Mouse (Mus musculus): ENCODE measurements around the gene Gm4871. TPM values are rescaled to one million over a fixed set of nuclear protein-coding genes. Genes with fewer than 3 reads are reported as not detected.
"Not testable (repeated sequence)": the region's sequence is repeated elsewhere in the genome, so short reads cannot be mapped to it uniquely, and the experiment has no call there.

Gm4871 gene
- polyA plus RNA-seq, 1 experiment from 2014 or later, result not detected

DNA sequence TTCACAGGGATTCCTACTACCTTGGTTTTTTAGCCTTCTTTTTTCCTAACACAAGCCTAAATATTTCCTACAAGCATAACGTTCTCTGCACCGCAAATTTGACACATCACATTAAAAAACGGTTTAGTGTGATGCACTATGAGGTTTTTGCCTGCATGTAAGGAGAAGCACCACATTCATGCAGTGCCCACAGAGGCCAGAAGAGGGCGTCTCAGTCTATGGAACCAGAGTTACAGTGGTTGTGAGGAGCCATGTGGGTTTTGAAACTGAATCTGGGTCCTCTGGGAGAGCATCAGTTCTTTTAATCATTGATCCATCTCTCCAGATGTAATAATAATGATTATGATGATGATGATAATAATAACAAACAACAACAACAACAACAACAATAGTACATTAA lies 9.1 kb upstream of the Gm4871 start:
- H3K9ac ChIP-seq, result no peak overlapping the region
- H3K36me3 ChIP-seq, result no peaks in the 10 kb centered on the region
- no peak overlapping the region for H3K27ac ChIP-seq
- ATAC-seq (ENCODE audit: insufficient read depth, low FRiP score, low read depth), result no peak
- H3K9me3 ChIP-seq, result no peaks in the 10 kb centered on the region
- no peak overlapping the region for H3K4me3 ChIP-seq (replicated peaks)
- no peaks in the 10 kb centered on the region for H3K27me3 ChIP-seq (replicated peaks)
- no peaks in the 10 kb centered on the region for H3K4me1 ChIP-seq
- WGBS, result 40% methylated on average over 4 of the region's 4 CpGs
- no peak overlapping the region for H3K4me2 ChIP-seq

DNA sequence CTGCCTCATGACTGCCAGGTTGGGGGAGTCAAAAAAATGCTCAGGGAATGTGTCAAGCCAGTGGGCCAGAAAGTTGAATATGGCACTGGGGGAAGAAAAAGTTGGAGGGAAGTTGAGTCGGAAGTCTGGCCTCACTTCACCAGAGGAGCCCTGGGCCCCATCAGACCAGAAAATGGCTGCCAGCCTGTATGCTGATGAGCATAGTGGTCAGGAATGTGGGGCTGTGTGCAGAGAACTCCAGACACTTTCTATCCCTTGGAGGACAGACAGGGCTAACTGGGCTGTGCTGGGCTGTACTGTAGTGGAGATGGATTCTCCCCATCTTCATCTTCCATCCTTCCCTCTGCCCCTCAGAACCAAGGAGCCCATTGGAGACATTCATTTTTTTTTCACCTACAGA lies 2.1 kb downstream of the Gm4871 start:
- H3K27ac ChIP-seq; H3K36me3 ChIP-seq; ATAC-seq (ENCODE audit: insufficient read depth, low FRiP score, low read depth); H3K27me3 ChIP-seq (replicated peaks); H3K4me3 ChIP-seq (replicated peaks); H3K4me1 ChIP-seq; H3K4me2 ChIP-seq; H3K9me3 ChIP-seq; H3K9ac ChIP-seq: not testable (repeated sequence)
- WGBS, result 85% methylated on average over 1 of the region's 1 CpGs

DNA sequence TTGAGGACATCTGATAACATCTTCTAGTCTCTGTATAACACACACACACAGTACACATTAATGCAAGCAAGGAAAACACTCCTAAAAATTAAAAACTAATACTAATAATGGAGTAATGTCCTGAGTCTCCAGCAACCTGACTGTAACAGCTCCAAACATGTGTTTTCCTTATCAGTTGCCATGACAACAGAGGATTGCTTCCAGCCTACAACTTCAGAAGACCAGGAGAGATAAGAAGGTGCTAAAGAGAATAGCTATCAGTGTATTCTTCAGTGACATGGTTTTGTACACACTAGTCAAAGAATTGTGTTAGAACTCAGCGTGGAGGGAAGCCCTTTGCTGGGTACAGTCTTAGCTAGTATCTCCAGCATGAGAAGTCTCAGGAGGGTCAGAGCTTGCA lies 11.8 kb downstream of the Gm4871 start:
- H3K27ac ChIP-seq, result not testable (repeated sequence)

DNA sequence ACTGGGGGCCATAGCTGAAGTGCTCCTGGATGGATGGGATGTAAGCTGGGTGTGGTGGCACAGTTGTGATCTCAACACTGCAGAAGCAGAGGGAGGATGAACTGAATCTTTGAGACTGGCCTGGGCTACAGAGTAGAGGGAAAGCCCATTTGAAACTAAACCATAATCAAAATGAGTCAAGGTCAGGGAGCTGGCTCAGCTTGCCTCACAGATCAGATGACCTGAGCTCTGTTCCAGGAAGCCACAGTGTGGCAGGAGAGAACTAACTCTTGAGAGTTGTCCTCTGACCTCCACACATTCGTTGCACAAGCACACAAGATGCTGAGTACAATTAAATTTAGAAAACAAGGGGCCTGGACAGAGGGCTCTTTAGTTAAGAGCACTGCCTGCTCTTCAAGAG lies 12.3 kb downstream of the Gm4871 start:
- WGBS, result 51% methylated on average over 1 of the region's 1 CpGs
- not testable (repeated sequence) for H3K4me1 ChIP-seq; H3K36me3 ChIP-seq; H3K9me3 ChIP-seq; ATAC-seq (ENCODE audit: insufficient read depth, low FRiP score, low read depth); H3K4me3 ChIP-seq (replicated peaks); H3K27me3 ChIP-seq (replicated peaks); H3K9ac ChIP-seq; H3K27ac ChIP-seq; H3K4me2 ChIP-seq

More for the DNA sequence above, 11.8 kb downstream of the Gm4871 start:
- not testable (repeated sequence) for H3K4me3 ChIP-seq (replicated peaks); H3K4me2 ChIP-seq; H3K36me3 ChIP-seq; H3K9me3 ChIP-seq; ATAC-seq (ENCODE audit: insufficient read depth, low FRiP score, low read depth); H3K9ac ChIP-seq; H3K27me3 ChIP-seq (replicated peaks); H3K4me1 ChIP-seq
- WGBS, result 35% methylated on average over 1 of the region's 1 CpGs

DNA sequence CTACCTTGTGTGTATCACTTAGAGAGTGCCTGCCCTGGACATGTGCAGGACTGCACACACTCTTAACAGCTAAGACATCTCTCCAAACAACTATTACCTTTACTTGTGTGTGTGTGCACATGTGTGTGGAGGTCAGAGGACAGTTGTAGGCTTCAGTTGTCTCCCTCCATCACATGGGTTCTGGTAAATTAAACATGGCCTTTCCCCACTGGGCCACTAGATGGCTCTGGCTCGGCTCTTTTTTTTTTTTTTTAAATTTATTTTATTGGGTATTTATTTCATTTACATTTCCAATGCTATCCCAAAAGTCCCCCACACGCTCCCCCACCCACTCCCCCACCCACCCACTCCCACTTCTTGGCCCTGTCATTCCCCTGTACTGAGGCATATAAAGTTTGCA lies 15.8 kb downstream of the Gm4871 start:
- ATAC-seq (ENCODE audit: insufficient read depth, low FRiP score, low read depth); H3K4me1 ChIP-seq; H3K36me3 ChIP-seq; H3K27ac ChIP-seq; H3K4me3 ChIP-seq (replicated peaks); H3K27me3 ChIP-seq (replicated peaks); H3K9me3 ChIP-seq; H3K9ac ChIP-seq; H3K4me2 ChIP-seq: not testable (repeated sequence)
- 20% methylated on average over 2 of the region's 2 CpGs for WGBS

DNA sequence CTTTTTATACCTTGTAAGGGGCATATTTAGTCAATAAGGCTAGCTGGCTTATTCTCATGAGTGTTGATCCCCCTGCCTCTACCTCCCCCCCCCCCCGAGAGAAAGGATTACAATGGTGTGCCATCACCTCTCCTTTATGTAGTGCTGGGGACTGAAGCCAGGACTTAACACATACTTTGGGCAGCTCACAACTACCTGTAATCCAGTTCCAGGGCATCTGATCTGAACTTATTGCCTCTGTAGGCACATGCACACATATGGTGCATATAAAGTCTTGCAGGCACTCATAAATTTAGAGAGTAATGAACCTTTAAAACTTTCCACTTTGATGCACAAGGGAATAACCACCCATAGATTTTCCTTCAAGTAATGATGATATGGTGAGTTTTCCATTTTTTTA lies 18.3 kb downstream of the Gm4871 start:
- no peak overlapping the region for H3K9ac ChIP-seq
- no peak for ATAC-seq (ENCODE audit: insufficient read depth, low FRiP score, low read depth)
- no peaks in the 10 kb centered on the region for H3K4me1 ChIP-seq
- 56% methylated on average over 1 of the region's 1 CpGs for WGBS
- no peaks in the 10 kb centered on the region for H3K9me3 ChIP-seq
- H3K36me3 ChIP-seq, result no peaks in the 10 kb centered on the region
- no peak overlapping the region for H3K4me2 ChIP-seq
- H3K27ac ChIP-seq, result no peak overlapping the region
- no peak overlapping the region for H3K4me3 ChIP-seq (replicated peaks)
- no peaks in the 10 kb centered on the region for H3K27me3 ChIP-seq (replicated peaks)

DNA sequence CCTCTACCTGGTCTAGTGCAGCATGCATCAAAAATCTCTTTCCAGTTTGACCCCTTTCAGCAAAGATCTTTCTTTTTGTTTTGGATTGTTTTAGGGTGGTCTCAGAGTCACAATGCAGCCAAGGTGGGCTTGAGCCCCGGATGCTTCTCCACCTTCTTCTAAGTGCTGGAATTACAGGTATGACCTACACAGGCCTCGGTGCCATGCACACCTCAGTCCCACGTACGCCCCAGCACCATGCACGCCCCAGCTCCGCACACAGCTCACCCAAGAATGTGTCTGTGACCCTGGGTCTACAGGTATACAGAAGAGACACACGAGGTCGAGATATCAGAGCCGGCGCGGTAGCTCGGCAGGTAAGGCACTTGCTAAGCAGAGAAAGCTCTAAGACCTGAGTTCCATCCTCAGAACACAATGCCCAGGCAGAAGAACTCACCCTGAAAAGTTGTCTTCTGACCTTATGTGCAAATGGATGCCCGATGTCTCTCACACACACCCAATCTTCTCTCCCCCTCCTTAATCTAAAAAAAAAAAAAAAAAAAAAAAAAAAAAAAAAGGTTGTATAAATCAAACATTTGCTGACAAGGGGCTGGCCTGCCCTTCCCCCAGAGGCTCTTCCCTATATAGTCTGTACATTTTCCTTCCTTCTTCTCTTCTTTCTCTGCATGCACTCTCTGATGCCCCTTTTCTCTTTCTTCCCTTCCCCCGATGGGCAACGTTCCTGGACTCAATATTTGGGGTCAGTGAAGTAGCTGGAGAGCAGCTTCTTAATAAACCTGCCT lies 23.5 kb downstream of the Gm4871 start:
- Histone ChIP-seq H3K9ac (no peak overlapping the region), H3K4me2 (no peak overlapping the region), H3K4me3 (replicated peaks) (no peak overlapping the region), H3K27me3 (replicated peaks) (no peaks in the 10 kb centered on the region), H3K27ac (no peak overlapping the region), H3K4me1 (no peaks in the 10 kb centered on the region), H3K36me3 (no peaks in the 10 kb centered on the region), H3K9me3 (no peaks in the 10 kb centered on the region)
- ATAC-seq (ENCODE audit: insufficient read depth, low FRiP score, low read depth), result no peak
- 82% methylated on average over 15 of the region's 15 CpGs for WGBS

DNA sequence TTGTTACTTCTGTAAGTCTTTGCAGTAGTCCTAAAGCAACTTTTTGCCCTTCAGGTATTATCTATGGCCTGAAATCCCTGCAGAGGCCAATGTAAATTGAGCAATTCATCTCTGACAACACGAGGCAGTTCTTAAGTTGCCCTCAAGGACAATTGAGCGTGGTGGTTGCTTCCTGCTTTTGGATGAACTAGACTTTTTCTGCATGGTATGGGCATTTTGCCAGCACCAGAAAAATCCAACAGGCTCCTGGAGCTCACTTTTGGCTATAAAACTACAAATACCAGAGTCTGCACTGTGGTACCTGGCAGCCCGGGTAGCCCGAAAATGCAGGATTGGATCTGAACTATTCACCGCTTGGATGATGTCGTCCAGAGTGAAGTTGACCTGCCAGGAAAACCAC lies 27.0 kb downstream of the Gm4871 start:
- no peak for ATAC-seq (ENCODE audit: insufficient read depth, low FRiP score, low read depth)
- Histone ChIP-seq H3K9ac (no peak overlapping the region), H3K27me3 (replicated peaks) (no peaks in the 10 kb centered on the region), H3K36me3 (no peaks in the 10 kb centered on the region), H3K4me2 (no peak overlapping the region), H3K4me3 (replicated peaks) (no peak overlapping the region), H3K4me1 (no peaks in the 10 kb centered on the region), H3K27ac (no peak overlapping the region), H3K9me3 (no peaks in the 10 kb centered on the region)
- 74% methylated on average over 6 of the region's 6 CpGs for WGBS

DNA sequence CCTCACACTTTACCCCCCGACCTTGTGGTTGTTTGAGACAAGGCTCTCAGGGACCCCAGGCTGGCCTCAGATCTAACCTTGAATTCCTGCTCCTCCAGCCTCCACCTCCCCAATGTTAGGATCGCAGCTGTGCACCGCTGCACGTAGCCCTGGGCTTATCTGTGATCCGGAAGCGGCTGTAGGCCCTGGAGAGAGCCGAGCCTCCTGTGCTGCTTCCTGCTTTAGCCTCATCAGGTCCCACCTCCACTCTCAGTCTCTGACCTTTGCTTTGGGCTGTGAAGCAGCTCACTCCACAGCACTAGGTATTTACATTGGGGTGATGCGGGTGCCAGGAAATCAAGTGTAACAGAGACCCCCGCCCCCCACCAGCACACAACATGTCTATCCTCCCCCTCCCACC lies 28.1 kb downstream of the Gm4871 start:
- Histone ChIP-seq H3K4me3 (replicated peaks) (no peak overlapping the region), H3K4me2 (no peak overlapping the region), H3K27me3 (replicated peaks) (no peaks in the 10 kb centered on the region), H3K9me3 (no peaks in the 10 kb centered on the region), H3K9ac (no peak overlapping the region), H3K27ac (no peak overlapping the region), H3K36me3 (no peaks in the 10 kb centered on the region), H3K4me1 (no peaks in the 10 kb centered on the region)
- WGBS, result 69% methylated on average over 9 of the region's 9 CpGs
- ATAC-seq (ENCODE audit: insufficient read depth, low FRiP score, low read depth), result peak; percentile 52; the same call in 1 of the 2 replicates

DNA sequence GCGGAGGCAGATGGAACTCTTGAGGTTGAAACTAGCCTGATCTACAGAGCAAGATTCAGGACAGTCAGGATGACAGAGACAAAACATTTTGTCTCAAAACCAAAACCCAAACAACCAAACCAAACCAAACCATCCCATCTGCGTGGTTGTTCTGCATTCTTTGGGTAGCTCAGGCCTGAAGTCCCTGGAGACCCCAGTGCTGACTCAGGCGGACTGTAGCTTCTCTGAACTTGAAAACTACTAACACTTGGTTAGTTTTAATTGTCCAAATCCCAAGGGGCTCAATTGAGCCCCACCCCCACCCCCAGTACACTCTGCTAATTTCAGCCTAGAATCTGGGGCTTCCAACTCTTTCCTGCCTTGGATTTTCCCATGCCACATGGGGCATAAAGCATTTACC lies 29.2 kb downstream of the Gm4871 start:
- no peak for ATAC-seq (ENCODE audit: insufficient read depth, low FRiP score, low read depth)
- 89% methylated on average over 3 of the region's 3 CpGs for WGBS
- H3K4me2 ChIP-seq, result no peak overlapping the region
- no peaks in the 10 kb centered on the region for H3K27me3 ChIP-seq (replicated peaks)
- no peaks in the 10 kb centered on the region for H3K36me3 ChIP-seq
- H3K27ac ChIP-seq, result no peak overlapping the region
- H3K9ac ChIP-seq, result no peak overlapping the region
- no peaks in the 10 kb centered on the region for H3K9me3 ChIP-seq
- no peak overlapping the region for H3K4me3 ChIP-seq (replicated peaks)
- no peaks in the 10 kb centered on the region for H3K4me1 ChIP-seq

DNA sequence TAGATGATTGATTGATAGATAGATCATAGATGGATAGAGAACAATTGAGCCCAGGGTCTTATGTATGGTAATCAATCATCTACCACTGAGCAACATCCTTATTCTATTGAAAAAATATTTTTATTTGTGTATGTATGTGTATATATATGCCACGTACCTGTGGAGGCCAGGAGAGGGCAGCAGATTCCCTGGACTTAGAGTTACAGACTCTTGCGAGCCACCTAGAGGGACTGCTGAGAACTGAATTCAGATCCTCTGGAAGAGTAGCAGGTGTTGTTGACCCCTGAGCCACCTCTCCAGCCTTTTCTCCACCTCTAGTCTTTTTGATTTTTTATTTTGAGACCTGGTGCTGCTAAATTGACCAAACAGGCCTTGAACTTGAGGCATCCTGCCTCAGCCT lies 34.1 kb downstream of the Gm4871 start:
- Histone ChIP-seq H3K4me3 (replicated peaks) (no peak overlapping the region), H3K9me3 (no peaks in the 10 kb centered on the region), H3K9ac (no peak overlapping the region), H3K27me3 (replicated peaks) (no peaks in the 10 kb centered on the region), H3K4me1 (no peaks in the 10 kb centered on the region), H3K4me2 (no peak overlapping the region), H3K36me3 (no peaks in the 10 kb centered on the region), H3K27ac (no peak overlapping the region)
- WGBS, result 26% methylated on average over 2 of the region's 2 CpGs
- no peak for ATAC-seq (ENCODE audit: insufficient read depth, low FRiP score, low read depth)

DNA sequence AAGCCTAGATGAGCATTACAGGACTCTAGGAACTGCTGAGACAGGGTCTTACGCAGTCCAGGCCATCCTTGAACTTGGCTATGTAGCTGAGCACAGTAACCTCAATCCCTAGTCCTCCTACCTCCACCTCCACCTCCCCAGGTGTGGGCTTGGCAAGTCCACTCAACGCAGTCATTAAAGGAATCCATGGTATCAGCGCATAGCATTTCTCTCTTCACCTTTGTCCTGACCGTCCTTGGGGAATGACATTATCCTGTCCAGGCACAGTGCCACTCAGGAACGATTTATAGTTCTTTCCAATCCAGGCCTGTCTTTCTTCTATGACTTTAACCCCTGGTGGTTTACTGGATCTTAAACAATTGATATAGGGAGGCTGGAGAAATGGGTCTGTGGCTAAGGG lies 42.1 kb downstream of the Gm4871 start:
- Histone ChIP-seq H3K4me2 (no peak overlapping the region), H3K4me3 (replicated peaks) (no peak overlapping the region), H3K27ac (no peak overlapping the region), H3K9me3 (no peaks in the 10 kb centered on the region), H3K27me3 (replicated peaks) (no peaks in the 10 kb centered on the region), H3K4me1 (no peaks in the 10 kb centered on the region), H3K36me3 (no peaks in the 10 kb centered on the region), H3K9ac (no peak overlapping the region)
- ATAC-seq (ENCODE audit: insufficient read depth, low FRiP score, low read depth), result no peak
- 70% methylated on average over 5 of the region's 5 CpGs for WGBS

DNA sequence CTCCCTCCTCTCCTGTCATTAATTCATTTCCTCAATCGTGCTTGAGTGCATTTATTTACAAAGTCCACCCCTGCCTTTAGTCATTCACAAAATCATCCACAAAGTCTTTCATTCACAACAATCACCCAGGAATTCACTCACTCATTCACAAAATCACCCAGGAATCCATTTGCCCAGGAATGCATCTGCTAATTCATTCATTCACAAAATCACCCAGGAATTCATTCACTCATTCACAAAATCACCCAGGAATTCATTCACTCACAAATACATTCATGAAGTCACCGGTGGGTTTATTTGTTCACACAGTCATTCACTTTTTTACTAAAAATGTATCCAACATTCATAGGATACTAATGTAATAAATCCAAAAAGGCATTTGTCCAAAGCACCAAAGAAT lies 42.5 kb downstream of the Gm4871 start:
- Histone ChIP-seq H3K4me2 (no peak overlapping the region), H3K4me1 (no peaks in the 10 kb centered on the region), H3K27ac (no peak overlapping the region), H3K4me3 (replicated peaks) (no peak overlapping the region), H3K9me3 (no peaks in the 10 kb centered on the region), H3K36me3 (no peaks in the 10 kb centered on the region), H3K27me3 (replicated peaks) (no peaks in the 10 kb centered on the region), H3K9ac (no peak overlapping the region)
- WGBS, result 54% methylated on average over 2 of the region's 2 CpGs
- no peak for ATAC-seq (ENCODE audit: insufficient read depth, low FRiP score, low read depth)

Data from stomach, embryonic 15.5 days (tissue).